Mouse (Mus musculus): ENCODE data around the gene Zfp963. TPM values are rescaled to one million over a fixed set of nuclear protein-coding genes. Genes with fewer than 3 reads are reported as not detected.

Gene Zfp963
- polyA plus RNA-seq, 1 experiment: 1.9 TPM

- Histone ChIP-seq H3K27me3 (ENCODE audit: control insufficient read depth, insufficient read depth, low read length) (no peaks in the 10 kb centered on the region), H3K27ac (ENCODE audit: insufficient read depth, low read depth, low read length) (no peak overlapping the region), H3K4me1 (ENCODE audit: control insufficient read depth, insufficient read depth, insufficient read length, low read length) (no peaks in the 10 kb centered on the region), H3K36me3 (ENCODE audit: control insufficient read depth, insufficient read depth, low read length) (peaks cover 25% of the 10 kb centered on the region), H3K4me3 (ENCODE audit: low read depth, low read length) (no peak overlapping the region)
- TF ChIP-seq POLR2A (IDR thresholded peaks at IDR 0.05; ENCODE audit: low read depth, low read length) (no peak), CTCF (IDR thresholded peaks at IDR 0.05; ENCODE audit: extremely low read depth, insufficient read length, insufficient replicate concordance, low read depth, low read length) (no peak)
- WGBS: 82% methylated on average over 6 of the region's 6 CpGs
Measured at GRCm38 (mm10) chr8:69701810-69702209, 48.0 kb downstream of the Zfp963 start.

Other genes with a start within 250 kb of the Zfp963 start
- not detected in 2 replicates for gene Gm7697, start 227.0 kb downstream of the Zfp963 start, polyA plus RNA-seq (2012; rRNA removed)
- 1.4 and 3.4 TPM in 2 replicates for gene Zfp868, start 124.4 kb downstream of the Zfp963 start, polyA plus RNA-seq (2012; rRNA removed)
- 0.10 and 0.18 TPM in 2 replicates for gene Zfp964, start 95.5 kb downstream of the Zfp963 start, polyA plus RNA-seq (2012; rRNA removed)
- 0.33 and 0.38 TPM in 2 replicates for gene Zfp869, start 39.2 kb downstream of the Zfp963 start, polyA plus RNA-seq (2012; rRNA removed)
- gene Gm20422, start 24.9 kb upstream of the Zfp963 start, polyA plus RNA-seq (2012; rRNA removed): not detected in 2 replicates
- gene Atp13a1, start 41.2 kb upstream of the Zfp963 start, polyA plus RNA-seq (2012; rRNA removed): 64.3 and 102 TPM in 2 replicates
- gene Zfp866, start 41.2 kb upstream of the Zfp963 start, polyA plus RNA-seq (2012; rRNA removed): 2.2 and 3.7 TPM in 2 replicates
- 36.8 and 58.3 TPM in 2 replicates for gene Gmip, start 58.7 kb upstream of the Zfp963 start, polyA plus RNA-seq (2012; rRNA removed)
- gene Lpar2, start 72.5 kb upstream of the Zfp963 start, polyA plus RNA-seq (2012; rRNA removed): 2.0 and 2.2 TPM in 2 replicates
- 2.1 and 9.1 TPM in 2 replicates for gene Pbx4, start 82.5 kb upstream of the Zfp963 start, polyA plus RNA-seq (2012; rRNA removed)
- 0.03 and 0.20 TPM in 2 replicates for gene Cilp2, start 137.7 kb upstream of the Zfp963 start, polyA plus RNA-seq (2012; rRNA removed)
- 0.98 and 1.9 TPM in 2 replicates for gene Tssk6, start 152.2 kb upstream of the Zfp963 start, polyA plus RNA-seq (2012; rRNA removed)
- 88.6 and 149 TPM in 2 replicates for gene Ndufa13, start 152.6 kb upstream of the Zfp963 start, polyA plus RNA-seq (2012; rRNA removed)
- 4.6 and 4.8 TPM in 2 replicates for gene Yjefn3, start 152.7 kb upstream of the Zfp963 start, polyA plus RNA-seq (2012; rRNA removed)
- 46.0 and 101 TPM in 2 replicates for gene Gatad2a, start 246.4 kb upstream of the Zfp963 start, polyA plus RNA-seq (2012; rRNA removed)